Mouse (Mus musculus): Measurements from ENCODE around the gene Gm13769.
"Not testable (repeated sequence)": the region's sequence is repeated elsewhere in the genome, so short reads cannot be mapped to it uniquely, and the experiment has no call there.

- TF ChIP-seq CTCF (conservative IDR thresholded peaks at IDR 0.05; ENCODE audit: insufficient read depth, insufficient read length, low read depth, low read length); POLR2A (IDR thresholded peaks at IDR 0.05; ENCODE audit: low read depth, low read length): not testable (repeated sequence)
These were observed 37.2 kb downstream of the Gm13769 start for GRCm38 (mm10) chr2:90359229-90359628.

Measured in kidney, adult 2 months (tissue).